Mouse (Mus musculus) activated CD4-positive, CD25-positive, alpha-beta regulatory T cell (primary cell): ENCODE measurements around the gene Olfr1320. TPM values are rescaled to one million over a fixed set of nuclear protein-coding genes. Genes with fewer than 3 reads are reported as not detected.

ENCODE experiments used
- polyA plus RNA-seq, 2 experiments: library from polyadenylated mRNA; unstranded; fragments of 100-300 nt; shearing (Covaris generic); gene quantifications; one replicate each; pipeline ENCODE4 v1.2.1; 2017

Olfr1320 gene
- polyA plus RNA-seq: not detected

GRCm38 (mm10) chrX:49672033-49672432 is at the start of gene Olfr1320:
Gene Olfr1320 (plus strand): TSS chrX:49672333.

Other genes starting within 250 kb of the Olfr1320 start
- gene Arhgap36, start 208.4 kb upstream of the Olfr1320 start, polyA plus RNA-seq: not detected
- not detected for gene Olfr1321, start 62.7 kb downstream of the Olfr1320 start, polyA plus RNA-seq
- under 1 TPM in 1 of 2 experiments, not detected in 1; 0.23 TPM for gene Igsf1, start 125.4 kb downstream of the Olfr1320 start, polyA plus RNA-seq
- under 1 TPM in 1 of 2 experiments, not detected in 1; 0.42 TPM for gene Olfr1322, start 219.2 kb downstream of the Olfr1320 start, polyA plus RNA-seq